Mouse (Mus musculus) kidney, postnatal 14 days (tissue): ENCODE data around the gene Gm7029.
A peak's percentile ranks its signal among the peaks of the same experiment; 100 is the strongest.
"Not testable (repeated sequence)": the region's sequence is repeated elsewhere in the genome, so short reads cannot be mapped to it uniquely, and the experiment has no call there.

ENCODE experiments used
- DNase-seq: peaks from one replicate; pipeline ENCODE4 v3.0.0; 2022; ENCODE audit warnings: mixed read lengths

Gm7029 gene

GRCm38 (mm10) chr17:33873537-33873936, at the start of gene Gm7029:
Gene Gm7029, plus strand, starts transcription at chr17:33873837.
- DNase-seq, result not testable (repeated sequence)

- DNase-seq, result peak; percentile 99
These were observed 49.3 kb upstream of the Gm7029 start, which contains the start of the genes Rps28 and Ndufa7 for GRCm38 (mm10) chr17:33824084-33824996. Gene Rps28, minus strand, starts transcription at chr17:33824562. Gene Ndufa7, plus strand, starts transcription at chr17:33824572.

- DNase-seq, result not testable (repeated sequence)
These were observed 48.7 kb upstream of the Gm7029 start for GRCm38 (mm10) chr17:33824997-33825330.

- no peak for DNase-seq
These were observed 48.2 kb upstream of the Gm7029 start for GRCm38 (mm10) chr17:33825462-33825861.

GRCm38 (mm10) chr17:33826850-33827249, 46.8 kb upstream of the Gm7029 start:
- peak; percentile 81 for DNase-seq

- peak; percentile 91 for DNase-seq
These were observed 44.7 kb upstream of the Gm7029 start for GRCm38 (mm10) chr17:33828892-33829291.

- no peak for DNase-seq
These were observed 44.1 kb upstream of the Gm7029 start for GRCm38 (mm10) chr17:33829561-33829960.

GRCm38 (mm10) chr17:33842966-33843795, 30.5 kb upstream of the Gm7029 start, which contains the start of gene Cd320:
Gene Cd320, plus strand, starts transcription at chr17:33843091.
- DNase-seq, result peak; percentile 95

GRCm38 (mm10) chr17:33844196-33844595, 29.4 kb upstream of the Gm7029 start:
- no peak for DNase-seq

GRCm38 (mm10) chr17:33848139-33848538, 25.5 kb upstream of the Gm7029 start:
- DNase-seq, result no peak

GRCm38 (mm10) chr17:33851331-33851730, 22.3 kb upstream of the Gm7029 start:
- no peak for DNase-seq

- DNase-seq, result no peak
These were observed 15.8 kb upstream of the Gm7029 start for GRCm38 (mm10) chr17:33857816-33858215.

- DNase-seq, result peak; percentile 58
These were observed 8.2 kb upstream of the Gm7029 start for GRCm38 (mm10) chr17:33865330-33866030.

GRCm38 (mm10) chr17:33874411-33874810, 774 bp downstream of the Gm7029 start:
- no peak for DNase-seq

- DNase-seq, result peak; percentile 29
These were observed 2.2 kb downstream of the Gm7029 start for GRCm38 (mm10) chr17:33875797-33876196.

GRCm38 (mm10) chr17:33884320-33884719, 10.7 kb downstream of the Gm7029 start:
- not testable (repeated sequence) for DNase-seq

GRCm38 (mm10) chr17:33887802-33888201, 14.2 kb downstream of the Gm7029 start:
- DNase-seq, result peak; percentile 34

GRCm38 (mm10) chr17:33888230-33888629, 14.6 kb downstream of the Gm7029 start:
- DNase-seq, result not testable (repeated sequence)

GRCm38 (mm10) chr17:33889941-33890532, 16.4 kb downstream of the Gm7029 start:
- DNase-seq, result not testable (repeated sequence)

- DNase-seq, result peak; percentile 100
These were observed 17.0 kb downstream of the Gm7029 start, which contains the start of gene Kifc1 for GRCm38 (mm10) chr17:33890533-33891059. Gene Kifc1, minus strand, starts transcription at chr17:33890661.

GRCm38 (mm10) chr17:33891357-33891756, 17.7 kb downstream of the Gm7029 start:
- DNase-seq, result no peak

- DNase-seq, result not testable (repeated sequence)
These were observed 18.3 kb downstream of the Gm7029 start for GRCm38 (mm10) chr17:33891892-33892291.
